ENCODE assay signal across 35 mouse cellular contexts in genomic region chr5:3607114-3607513, GRCm38 (mm10). TPM values are rescaled to one million over a fixed set of nuclear protein-coding genes. Genes with fewer than 3 reads are reported as not detected.
"Had no signal": no experiment of that assay in that cellular context is flagged by ENCODE, and none has a peak within 500 bp of the region (broad histone marks: within the 10 kb centered on the region; RNA-seq: fewer than 3 reads in every experiment).

No protein-coding gene starts in this region.

- H3K4me1 ChIP-seq: embryonic facial prominence, embryonic 10.5 days; embryonic facial prominence, embryonic 12.5 days; embryonic facial prominence, embryonic 13.5 days; embryonic facial prominence, embryonic 15.5 days; forebrain, embryonic 10.5 days; forebrain, embryonic 12.5 days; forebrain, embryonic 13.5 days; forebrain, embryonic 15.5 days; heart, embryonic 10.5 days; heart, embryonic 12.5 days; heart, embryonic 13.5 days had no signal

- H3K9me3 ChIP-seq: embryonic facial prominence, embryonic 10.5 days; embryonic facial prominence, embryonic 12.5 days; embryonic facial prominence, embryonic 13.5 days; embryonic facial prominence, embryonic 15.5 days; forebrain, embryonic 10.5 days; forebrain, embryonic 12.5 days; forebrain, embryonic 13.5 days; forebrain, embryonic 15.5 days; heart, embryonic 10.5 days; heart, embryonic 12.5 days; heart, embryonic 13.5 days had no signal

- H3K27ac ChIP-seq: embryonic facial prominence, embryonic 10.5 days; embryonic facial prominence, embryonic 12.5 days; embryonic facial prominence, embryonic 13.5 days; embryonic facial prominence, embryonic 15.5 days; forebrain, embryonic 10.5 days; forebrain, embryonic 12.5 days; forebrain, embryonic 13.5 days; forebrain, embryonic 15.5 days; gastrocnemius, adult 2 months; heart, adult 2 months; heart, embryonic 10.5 days; heart, embryonic 13.5 days had no signal

- H3K4me2 ChIP-seq: embryonic facial prominence, embryonic 12.5 days; embryonic facial prominence, embryonic 13.5 days; embryonic facial prominence, embryonic 15.5 days; forebrain, embryonic 12.5 days; forebrain, embryonic 13.5 days; forebrain, embryonic 15.5 days; heart, embryonic 12.5 days; heart, embryonic 13.5 days had no signal

- DNase-seq: cerebellum, postnatal 14 days; cerebellum, postnatal 25 days; cerebellum, postnatal 36 days; embryo, embryonic 11 days; forebrain, postnatal 0 days; gastrocnemius, adult 2 months; gastrocnemius, postnatal 10 days; gastrocnemius, postnatal 14 days; gastrocnemius, postnatal 25 days; gastrocnemius, postnatal 36 days; heart, adult 18-20 months; heart, adult 2 months had no signal

- ATAC-seq: forebrain, embryonic 13.5 days; forebrain, embryonic 14.5 days; forebrain, embryonic 15.5 days; forebrain, embryonic 16.5 days; forebrain, postnatal 0 days had no signal

- H3K27me3 ChIP-seq: embryonic facial prominence, embryonic 12.5 days; embryonic facial prominence, embryonic 13.5 days; embryonic facial prominence, embryonic 15.5 days; forebrain, embryonic 12.5 days; forebrain, embryonic 13.5 days; forebrain, embryonic 15.5 days; heart, embryonic 12.5 days; heart, embryonic 13.5 days had no signal

- H3K9ac ChIP-seq: embryonic facial prominence, embryonic 12.5 days; embryonic facial prominence, embryonic 13.5 days; embryonic facial prominence, embryonic 15.5 days; forebrain, embryonic 12.5 days; forebrain, embryonic 13.5 days; forebrain, embryonic 15.5 days; forebrain, postnatal 0 days; heart, embryonic 12.5 days; heart, embryonic 13.5 days had no signal

- H3K4me3 ChIP-seq: embryonic facial prominence, embryonic 10.5 days; embryonic facial prominence, embryonic 12.5 days; embryonic facial prominence, embryonic 13.5 days; embryonic facial prominence, embryonic 15.5 days; erythroblast, embryonic 14.5 days; forebrain, embryonic 10.5 days; forebrain, embryonic 12.5 days; forebrain, embryonic 13.5 days; forebrain, embryonic 15.5 days; gastrocnemius, adult 2 months; heart, adult 2 months; heart, embryonic 10.5 days; heart, embryonic 12.5 days; heart, embryonic 13.5 days had no signal

RNA-seq across cellular contexts. Expression of gene Tmbim7, which starts 43.9 kb away (rescaled TPM):
- total RNA-seq: common myeloid progenitor, adult 5-6 weeks; forebrain, postnatal 0 days; gastrocnemius, adult 18-20 months; gastrocnemius, adult 2 months; gastrocnemius, adult 8-10 months; gastrocnemius, postnatal 10 days; gastrocnemius, postnatal 14 days; gastrocnemius, postnatal 25 days; gastrocnemius, postnatal 36 days; gastrocnemius, postnatal 4 days; heart, adult 18-20 months; heart, adult 2 months; heart, adult 8-10 months had no signal
- polyA plus RNA-seq: cortical plate, adult 2 months; embryonic facial prominence, embryonic 10.5 days; embryonic facial prominence, embryonic 11.5 days; embryonic facial prominence, embryonic 12.5 days; embryonic facial prominence, embryonic 13.5 days; embryonic facial prominence, embryonic 14.5 days; embryonic facial prominence, embryonic 15.5 days; erythroblast, embryonic 14.5 days; forebrain, embryonic 10.5 days; forebrain, embryonic 11.5 days; forebrain, embryonic 12.5 days; forebrain, embryonic 13.5 days; forebrain, embryonic 14.5 days; forebrain, embryonic 15.5 days; forebrain, embryonic 16.5 days; forebrain, postnatal 0 days; heart, embryonic 10.5 days; heart, embryonic 12.5 days; heart, embryonic 13.5 days had no signal
